Mouse (Mus musculus) small intestine, adult 2 months (tissue): Measurements from ENCODE around the gene Hist1h2ac. TPM values are rescaled to one million over a fixed set of nuclear protein-coding genes. Genes with fewer than 3 reads are reported as not detected.
A peak's percentile ranks its signal among the peaks of the same experiment; 100 is the strongest.
"Not testable (repeated sequence)": the region's sequence is repeated elsewhere in the genome, so short reads cannot be mapped to it uniquely, and the experiment has no call there.

Source experiments
- H3K27ac ChIP-seq: fragments of 200-500 bp; 2 replicates; pipeline ENCODE4 v1.5.1; 2012; ENCODE audit warnings: low read depth, low read length, control low read depth, inconsistent platforms; ENCODE audit not compliant: insufficient read depth
- H3K27me3 ChIP-seq: fragments of 200-500 bp; 2 replicates; pipeline ENCODE4 v1.6.1; 2012; ENCODE audit warnings: mild to moderate bottlenecking, moderate library complexity, low read length, inconsistent platforms; ENCODE audit not compliant: control insufficient read depth, insufficient read depth
- H3K36me3 ChIP-seq: fragments of 200-500 bp; 2 replicates; pipeline ENCODE4 v1.6.1; 2012; ENCODE audit warnings: mild to moderate bottlenecking, low read length, control low read depth, inconsistent platforms; ENCODE audit not compliant: control insufficient read depth, insufficient read depth
- H3K4me1 ChIP-seq: fragments of 200-500 bp; 2 replicates; pipeline ENCODE4 v1.6.1; 2012; ENCODE audit warnings: low read length, inconsistent platforms, mixed read lengths; ENCODE audit not compliant: control insufficient read depth, insufficient read depth, insufficient read length
- H3K4me3 ChIP-seq: fragments of 200-500 bp; 2 replicates; pipeline ENCODE4 v1.5.1; 2012; ENCODE audit warnings: low read depth, mild to moderate bottlenecking, control low read depth, inconsistent platforms, low read length, moderate library complexity
- CTCF ChIP-seq: fragments of 200-500 bp; IDR thresholded peaks from 2 replicates; pipeline ENCODE4 v1.5.1; 2012; ENCODE audit warnings: low read depth, mild to moderate bottlenecking, control low read depth, inconsistent platforms, low read length, moderate library complexity, mixed read lengths; ENCODE audit not compliant: insufficient replicate concordance, insufficient read length; ENCODE audit errors: extremely low read depth
- POLR2A ChIP-seq: fragments of 200-500 bp; IDR thresholded peaks from 2 replicates; pipeline ENCODE4 v1.6.1; 2012; ENCODE audit warnings: low read depth, mild to moderate bottlenecking, control low read depth, inconsistent platforms, low read length, moderate library complexity
- WGBS: fragments of 180-500 bp; shearing (Covaris S2); methylation state at CpG from one replicate; pipeline ENCODE4 v1.1.7; 2018; 5-methylcytosine and 5-hydroxymethylcytosine counted together
- polyA plus RNA-seq: library from polyadenylated mRNA; depleted of rRNA; stranded (reverse); fragments of >200 nt; gene quantifications from 2 replicates; pipeline ENCODE4 v1.2.3, GENCODE M21; 2012

The Hist1h2ac gene
- polyA plus RNA-seq, 1 experiment = 4.0 TPM

GRCm38 (mm10) chr13:23689459-23689858, 5.7 kb upstream of the Hist1h2ac start:
- Histone ChIP-seq H3K27ac (no peak overlapping the region), H3K4me3 (no peak overlapping the region), H3K4me1 (peaks cover 7% of the 10 kb centered on the region), H3K27me3 (no peaks in the 10 kb centered on the region), H3K36me3 (peaks cover 9% of the 10 kb centered on the region; the same call in 1 of the 2 replicates)
- TF ChIP-seq POLR2A (no peak), CTCF (no peak)
- 28% methylated on average over 2 of the region's 2 CpGs for WGBS

- H3K36me3 ChIP-seq = peaks cover 9% of the 10 kb centered on the region; the same call in 1 of the 2 replicates
- H3K27me3 ChIP-seq = no peaks in the 10 kb centered on the region
- 0 out of 2 replicates have a peak overlapping the region, but pooled peaks have one; percentile 37 for H3K27ac ChIP-seq
- 91% methylated on average over 2 of the region's 2 CpGs for WGBS
- no peak for TF ChIP-seq POLR2A
- TF ChIP-seq CTCF = no peak
- peaks cover 7% of the 10 kb centered on the region for H3K4me1 ChIP-seq
- H3K4me3 ChIP-seq = no peak overlapping the region
These were observed 5.2 kb upstream of the Hist1h2ac start for GRCm38 (mm10) chr13:23688956-23689355.

- peaks cover 8% of the 10 kb centered on the region; the same call in 1 of the 2 replicates for H3K36me3 ChIP-seq
- no peaks in the 10 kb centered on the region for H3K27me3 ChIP-seq
- WGBS = 30% methylated on average over 7 of the region's 7 CpGs
- TF ChIP-seq POLR2A (no peak), CTCF (no peak)
- H3K27ac ChIP-seq = peak overlapping the region; percentile 93
- peak overlapping the region; percentile 37 for H3K4me3 ChIP-seq
- H3K4me1 ChIP-seq = peaks cover 6% of the 10 kb centered on the region; the same call in 1 of the 2 replicates
These were observed 4.2 kb upstream of the Hist1h2ac start for GRCm38 (mm10) chr13:23687907-23688306.

- Histone ChIP-seq H3K4me3 (no peak overlapping the region), H3K27me3 (no peaks in the 10 kb centered on the region), H3K27ac (no peak overlapping the region), H3K4me1 (peaks cover 6% of the 10 kb centered on the region; the same call in 1 of the 2 replicates), H3K36me3 (peaks cover 8% of the 10 kb centered on the region; the same call in 1 of the 2 replicates)
- 34% methylated on average over 4 of the region's 4 CpGs for WGBS
- TF ChIP-seq POLR2A = no peak
- TF ChIP-seq CTCF = no peak
These were observed 3.4 kb upstream of the Hist1h2ac start for GRCm38 (mm10) chr13:23687181-23687580.

GRCm38 (mm10) chr13:23685966-23686365, 2.2 kb upstream of the Hist1h2ac start:
- Histone ChIP-seq H3K36me3 (peaks cover 2% of the 10 kb centered on the region; the same call in 1 of the 2 replicates), H3K27ac (peak overlapping the region; percentile 97), H3K27me3 (no peaks in the 10 kb centered on the region), H3K4me1 (peaks cover 6% of the 10 kb centered on the region; the same call in 1 of the 2 replicates), H3K4me3 (peak overlapping the region; percentile 45; the same call in 1 of the 2 replicates)
- TF ChIP-seq CTCF (no peak), POLR2A (no peak)
- WGBS = 9% methylated on average over 4 of the region's 4 CpGs

GRCm38 (mm10) chr13:23685121-23685861, 1.5 kb upstream of the Hist1h2ac start:
- TF ChIP-seq POLR2A (no peak), CTCF (no peak)
- no peaks in the 10 kb centered on the region for H3K27me3 ChIP-seq
- under 1% methylated on average over 15 of the region's 15 CpGs for WGBS
- no peaks in the 10 kb centered on the region for H3K36me3 ChIP-seq
- H3K4me3 ChIP-seq = peak overlapping the region; percentile 45; the same call in 1 of the 2 replicates
- peak overlapping the region; percentile 97 for H3K27ac ChIP-seq
- peaks cover 6% of the 10 kb centered on the region; the same call in 1 of the 2 replicates for H3K4me1 ChIP-seq

GRCm38 (mm10) chr13:23684295-23684945, 672 bp upstream of the Hist1h2ac start:
- H3K4me1 ChIP-seq, H3K36me3 ChIP-seq, H3K27me3 ChIP-seq: not testable (repeated sequence)
- Histone ChIP-seq H3K27ac (peak overlapping the region; percentile 97), H3K4me3 (peak overlapping the region; percentile 60)
- under 1% methylated on average over 19 of the region's 37 CpGs for WGBS
- TF ChIP-seq POLR2A = peak; percentile 52; the same call in 1 of the 2 replicates

GRCm38 (mm10) chr13:23682947-23683754, 597 bp downstream of the Hist1h2ac start:
- H3K27me3 ChIP-seq = not testable (repeated sequence)
- peak overlapping the region; percentile 99 for H3K27ac ChIP-seq
- 8% methylated on average over 16 of the region's 30 CpGs for WGBS

More at GRCm38 (mm10) chr13:23682947-23683754, 597 bp downstream of the Hist1h2ac start:
- H3K4me1 ChIP-seq, H3K36me3 ChIP-seq: not testable (repeated sequence)
- peak overlapping the region; percentile 90 for H3K4me3 ChIP-seq
